ENCODE assay signal across 30 mouse cellular contexts in the genomic region with DNA sequence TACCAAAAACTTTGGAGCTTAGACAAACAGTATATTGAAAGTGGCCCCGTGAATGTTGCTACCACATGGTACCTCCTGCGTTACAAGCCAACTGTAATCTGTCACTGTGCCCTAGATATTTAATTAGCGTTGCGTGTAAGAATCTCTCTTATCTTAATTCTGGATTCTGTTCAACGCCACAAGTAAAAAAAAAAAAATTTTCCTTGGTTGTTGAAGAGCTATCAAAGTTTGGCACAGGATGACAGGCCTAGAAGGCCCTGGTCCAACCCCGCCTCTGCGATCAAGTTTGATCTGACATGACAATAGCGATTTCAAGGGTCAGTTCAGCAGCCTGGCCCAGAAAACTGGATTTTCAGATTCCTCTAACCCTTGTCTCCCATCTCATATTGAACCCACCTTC. TPM values are rescaled to one million over a fixed set of nuclear protein-coding genes. Genes with fewer than 3 reads are reported as not detected.
A peak's percentile ranks its signal among the peaks of the same experiment; 100 is the strongest.
DNase-seq lines count a peak whose midpoint lies in the region; ATAC-seq and TF ChIP-seq lines count a peak whose summit lies in the region.
"Had no signal": no experiment of that assay in that cellular context is flagged by ENCODE, and none has a peak within 500 bp of the region (broad histone marks: within the 10 kb centered on the region; RNA-seq: fewer than 3 reads in every experiment).

No protein-coding gene starts in this region.

- 30% methylated on average over 8 of the region's 8 CpGs for WGBS in liver, adult 2 months
- 83% methylated on average over 8 of the region's 8 CpGs for WGBS in liver, embryonic 12.5 days (ENCODE audit: insufficient replicate concordance)
- 85% methylated on average over 8 of the region's 8 CpGs for WGBS in stomach, postnatal 0 days
- 95% methylated on average over 8 of the region's 8 CpGs for WGBS in hindbrain, embryonic 10.5 days

- no peak for TF ChIP-seq POLR2A in liver, adult 2 months (IDR thresholded peaks at IDR 0.05; ENCODE audit: extremely low read depth, insufficient read depth, low read length)
- no peak for TF ChIP-seq POLR2A in MEL (IDR thresholded peaks at IDR 0.05; ENCODE audit: control insufficient read depth in 1 of 2, insufficient read depth in 1 of 2, low read depth in 1 of 2, low read length in 2 of 2, poor library complexity in 1 of 2)
- no peak for TF ChIP-seq POLR2A in brain, embryonic 14.5 days (IDR thresholded peaks at IDR 0.05; ENCODE audit: borderline replicate concordance, extremely low read depth, insufficient read depth, insufficient read length, poor library complexity, severe bottlenecking)

- peak; percentile 79 for DNase-seq in liver, adult 2 months (ENCODE audit: extremely low read depth, low read depth, low spot score)
- peak; percentile 28 for DNase-seq in MEL (ENCODE audit: low read depth, low spot score)
- DNase-seq in brain, embryonic 14.5 days (ENCODE audit: low read depth) = peak; percentile 32
- DNase-seq in stomach, postnatal 0 days (ENCODE audit: low spot score) = peak; percentile 10
- DNase-seq in c-Kit-positive CD71-positive TER-119-positive erythroid progenitor cells, embryonic 14.5 days (ENCODE audit: low spot score) = no peak
- DNase-seq in hindbrain, embryonic 10.5 days (ENCODE audit: low spot score) = no peak
- DNase-seq: adrenal gland, adult 8-10 months; adrenal gland, postnatal 25 days; B cell, adult 2 months; cerebellum, adult 11 months; cerebellum, adult 2 months; cerebellum, adult 9-11 months; cerebellum, postnatal 25 days; gastrocnemius, postnatal 10 days; gastrocnemius, postnatal 36 days; heart, adult 2 months; heart, postnatal 14 days; heart, postnatal 4 days had no signal

- H3K79me2 ChIP-seq in liver, adult 2 months (ENCODE audit: control insufficient read depth, insufficient read depth, low read length) = peaks cover 2% of the 10 kb centered on the region; the same call in 1 of the 2 replicates
- no peaks in the 10 kb centered on the region for H3K79me2 ChIP-seq in MEL (ENCODE audit: control insufficient read depth, insufficient read depth, low read length, poor library complexity)

- H3K36me3 ChIP-seq in liver, adult 2 months (ENCODE audit: control insufficient read depth, insufficient read depth, low read length) = no peaks in the 10 kb centered on the region
- no peaks in the 10 kb centered on the region for H3K36me3 ChIP-seq in liver, embryonic 12.5 days
- H3K36me3 ChIP-seq in MEL (ENCODE audit: control insufficient read depth in 1 of 2, insufficient read depth in 2 of 2, low read length in 2 of 2) = peaks cover 0 to 14% of the 10 kb centered on the region in 2 experiments; a peak in 2 of 4 replicates
- H3K36me3 ChIP-seq in stomach, postnatal 0 days (ENCODE audit: control insufficient read depth, insufficient read depth, low read length) = no peaks in the 10 kb centered on the region
- H3K36me3 ChIP-seq in hindbrain, embryonic 10.5 days = peaks cover 28% of the 10 kb centered on the region
- H3K36me3 ChIP-seq: embryonic facial prominence, embryonic 12.5 days; embryonic facial prominence, embryonic 15.5 days; heart, embryonic 10.5 days; hindbrain, embryonic 12.5 days; hindbrain, embryonic 15.5 days had no signal

- peaks cover 13% of the 10 kb centered on the region for H3K4me1 ChIP-seq in liver, adult 2 months (ENCODE audit: control insufficient read depth, insufficient read depth, low read length)
- peaks cover 1% of the 10 kb centered on the region; the same call in 1 of the 2 replicates for H3K4me1 ChIP-seq in liver, embryonic 12.5 days
- H3K4me1 ChIP-seq in MEL (ENCODE audit: control insufficient read depth in 1 of 2, insufficient read depth in 2 of 2, low read length in 2 of 2) = peaks cover 6 to 14% of the 10 kb centered on the region in 2 experiments
- H3K4me1 ChIP-seq in stomach, postnatal 0 days (replicated peaks; ENCODE audit: control insufficient read depth, insufficient read depth) = no peaks in the 10 kb centered on the region
- no peaks in the 10 kb centered on the region for H3K4me1 ChIP-seq in hindbrain, embryonic 10.5 days (replicated peaks)
- H3K4me1 ChIP-seq: embryonic facial prominence, embryonic 15.5 days; heart, embryonic 10.5 days; hindbrain, embryonic 12.5 days; hindbrain, embryonic 15.5 days had no signal

- no peak for TF ChIP-seq RAD21 in MEL (IDR thresholded peaks at IDR 0.05; ENCODE audit: low read depth, low read length)

- H3K9me3 ChIP-seq in liver, embryonic 12.5 days (replicated peaks) = no peaks in the 10 kb centered on the region
- H3K9me3 ChIP-seq in MEL (replicated peaks; ENCODE audit: insufficient read depth, low read length) = no peaks in the 10 kb centered on the region
- H3K9me3 ChIP-seq in stomach, postnatal 0 days (ENCODE audit: control insufficient read depth, low read length) = no peaks in the 10 kb centered on the region
- no peaks in the 10 kb centered on the region for H3K9me3 ChIP-seq in hindbrain, embryonic 10.5 days
- H3K9me3 ChIP-seq: embryonic facial prominence, embryonic 12.5 days; embryonic facial prominence, embryonic 15.5 days; forebrain, embryonic 13.5 days; G1E; heart, embryonic 10.5 days; heart, embryonic 13.5 days; hindbrain, embryonic 12.5 days; hindbrain, embryonic 15.5 days had no signal

- no peak overlapping the region for H3K9ac ChIP-seq in liver, adult 2 months (ENCODE audit: low read depth, low read length)
- no peak overlapping the region for H3K9ac ChIP-seq in liver, embryonic 12.5 days
- no peak overlapping the region for H3K9ac ChIP-seq in MEL (ENCODE audit: control insufficient read depth, low read depth, low read length, poor library complexity, severe bottlenecking)
- no peak overlapping the region for H3K9ac ChIP-seq in stomach, postnatal 0 days (ENCODE audit: low read length)
- H3K9ac ChIP-seq: embryonic facial prominence, embryonic 12.5 days; embryonic facial prominence, embryonic 15.5 days; forebrain, embryonic 13.5 days; heart, embryonic 13.5 days; hindbrain, embryonic 12.5 days; hindbrain, embryonic 15.5 days had no signal

- TF ChIP-seq CTCF in liver, adult 2 months (IDR thresholded peaks at IDR 0.05; ENCODE audit: low read depth, low read length) = no peak
- TF ChIP-seq CTCF in MEL (IDR thresholded peaks at IDR 0.05 in 2 of 3, conservative IDR thresholded peaks at IDR 0.05 in 1 of 3; ENCODE audit: control insufficient read depth in 1 of 3, insufficient read depth in 1 of 3, low read depth in 2 of 3, low read length in 3 of 3, poor library complexity in 1 of 3, severe bottlenecking in 1 of 3) = no peak
- no peak for TF ChIP-seq CTCF in brain, embryonic 14.5 days (IDR thresholded peaks at IDR 0.05; ENCODE audit: borderline replicate concordance, extremely low read depth, insufficient read depth, insufficient read length)
- no peak for TF ChIP-seq CTCF in stomach, postnatal 0 days (IDR thresholded peaks at IDR 0.05; ENCODE audit: low read depth)

- peak in 1 of 2 experiments; percentile 28; a peak in 1 of 4 replicates for TF ChIP-seq EP300 in MEL (IDR thresholded peaks at IDR 0.05; ENCODE audit: low read depth in 1 of 2, low read length in 2 of 2)
- TF ChIP-seq EP300 in stomach, postnatal 0 days (optimal IDR thresholded peaks at IDR 0.05) = no peak

- H3K27ac ChIP-seq in liver, adult 2 months (replicated peaks; ENCODE audit: insufficient read depth, low read depth, low read length) = no peak overlapping the region
- no peak overlapping the region for H3K27ac ChIP-seq in liver, embryonic 12.5 days
- H3K27ac ChIP-seq in MEL (ENCODE audit: control insufficient read depth, low read depth, low read length) = no peak overlapping the region
- H3K27ac ChIP-seq in stomach, postnatal 0 days (replicated peaks) = no peak overlapping the region
- no peak overlapping the region for H3K27ac ChIP-seq in hindbrain, embryonic 10.5 days
- H3K27ac ChIP-seq: embryonic facial prominence, embryonic 12.5 days; embryonic facial prominence, embryonic 15.5 days; forebrain, embryonic 13.5 days; heart, adult 2 months; heart, embryonic 10.5 days; heart, embryonic 13.5 days; hindbrain, embryonic 12.5 days; hindbrain, embryonic 15.5 days had no signal

- ATAC-seq in liver, embryonic 12.5 days = no peak
- no peak for ATAC-seq in stomach, postnatal 0 days (ENCODE audit: low FRiP score, low TSS enrichment)
- ATAC-seq: activated CD4-positive, CD25-positive, alpha-beta regulatory T cell, adult 4 months; forebrain, embryonic 13.5 days; forebrain, embryonic 16.5 days had no signal

- H3K4me3 ChIP-seq in liver, adult 2 months (ENCODE audit: insufficient read depth, low read depth, low read length) = no peak overlapping the region
- no peak overlapping the region for H3K4me3 ChIP-seq in liver, embryonic 12.5 days
- H3K4me3 ChIP-seq in MEL (ENCODE audit: control insufficient read depth in 1 of 2, insufficient read depth in 1 of 2, low read depth in 2 of 2, low read length in 2 of 2) = no peak overlapping the region
- H3K4me3 ChIP-seq in stomach, postnatal 0 days (ENCODE audit: low read depth, low read length) = no peak overlapping the region
- no peak overlapping the region for H3K4me3 ChIP-seq in hindbrain, embryonic 10.5 days
- H3K4me3 ChIP-seq: embryonic facial prominence, embryonic 12.5 days; embryonic facial prominence, embryonic 15.5 days; forebrain, embryonic 13.5 days; heart, adult 2 months; heart, embryonic 10.5 days; heart, embryonic 13.5 days; hindbrain, embryonic 12.5 days; hindbrain, embryonic 15.5 days had no signal

- no peaks in the 10 kb centered on the region for H3K27me3 ChIP-seq in liver, adult 2 months (ENCODE audit: control insufficient read depth, insufficient read depth, low read length)
- no peaks in the 10 kb centered on the region for H3K27me3 ChIP-seq in liver, embryonic 12.5 days (replicated peaks)
- H3K27me3 ChIP-seq in MEL (ENCODE audit: control insufficient read depth in 1 of 2, insufficient read depth in 2 of 2, low read length in 2 of 2) = no peaks in the 10 kb centered on the region
- no peaks in the 10 kb centered on the region for H3K27me3 ChIP-seq in stomach, postnatal 0 days (ENCODE audit: control insufficient read depth, insufficient read depth, low read length)
- no peaks in the 10 kb centered on the region for H3K27me3 ChIP-seq in hindbrain, embryonic 10.5 days (ENCODE audit: insufficient read depth, poor library complexity, severe bottlenecking)
- H3K27me3 ChIP-seq: CH12.LX; embryonic facial prominence, embryonic 12.5 days; embryonic facial prominence, embryonic 15.5 days; forebrain, embryonic 13.5 days; heart, embryonic 13.5 days; hindbrain, embryonic 12.5 days; hindbrain, embryonic 15.5 days had no signal

- H3K4me2 ChIP-seq in liver, embryonic 12.5 days = no peak overlapping the region
- H3K4me2 ChIP-seq in stomach, postnatal 0 days (replicated peaks; ENCODE audit: low read depth) = no peak overlapping the region
- H3K4me2 ChIP-seq: embryonic facial prominence, embryonic 12.5 days; embryonic facial prominence, embryonic 15.5 days; forebrain, embryonic 13.5 days; heart, embryonic 13.5 days; hindbrain, embryonic 12.5 days; hindbrain, embryonic 15.5 days had no signal

RNA-seq across cellular contexts. Expression of a gene that starts 6.1 kb away (rescaled TPM):
- 3.7 and 4.2 TPM in 2 replicates for total RNA-seq in liver, adult 2 months (2014; rRNA removed)
- polyA plus RNA-seq in liver, adult 2 months (2012; rRNA removed) = 4.1 and 4.5 TPM in 2 replicates
- polyA plus RNA-seq in liver, embryonic 12.5 days (2016; fragmentation: Nextera tagmentation; extraction: Ambion mirVana) = 2.4 and 2.6 TPM in 2 replicates
- total RNA-seq in MEL (2012; rRNA removed) = 1.3 and 1.4 TPM in 2 replicates
- polyA plus RNA-seq in MEL (2012; ENCODE audit: insufficient read depth in 1 of 2, insufficient read length in 2 of 2, low read depth in 1 of 2, low replicate concordance in 2 of 2, missing spikeins in 1 of 2) = 1 to 10 TPM in 1 of 2 experiments, not detected in 1; 2.4 TPM
- 2.5 and 2.7 TPM in 2 replicates for polyA plus RNA-seq in brain, embryonic 14.5 days (2012; rRNA removed)
- polyA plus RNA-seq in stomach, postnatal 0 days (2015; fragmentation: Nextera tagmentation; extraction: Ambion mirVana) = 9.0 and 9.1 TPM in 2 replicates
- polyA plus RNA-seq in hindbrain, embryonic 10.5 days (2016; fragmentation: Nextera tagmentation; extraction: Ambion mirVana) = 1.1 and 1.4 TPM in 2 replicates

Comparison
In these comparisons a context has a peak if more than half of its experiments do, and no peak if none do; other contexts are left out.
1. DNase-seq: peak in liver, adult 2 months (single experiment), MEL (single experiment), brain, embryonic 14.5 days (single experiment) and stomach, postnatal 0 days (single experiment); none in c-Kit-positive CD71-positive TER-119-positive erythroid progenitor cells, embryonic 14.5 days (single experiment) and hindbrain, embryonic 10.5 days (single experiment).